Mouse (Mus musculus) adrenal gland, postnatal 14 days (tissue): ENCODE measurements at regions not wholly inside any gene's neighbourhood (a gene's known extent, or its start where the extent isn't known, plus 50 kb on each side); places are given as distances from the start of the nearest gene placed in this dataset.

ENCODE experiments used
- DNase-seq: peaks from one replicate; pipeline ENCODE4 v3.0.0; 2021; ENCODE audit warnings: mixed read lengths

GRCm38 (mm10) chr11:38886466-38886865, 1650.7 kb upstream of the Tenm2 start:
- no peak for DNase-seq

GRCm38 (mm10) chr11:38861622-38862345, 1626.0 kb upstream of the Tenm2 start:
- DNase-seq = no peak

- no peak for DNase-seq
Measured at GRCm38 (mm10) chr11:38856645-38857044, 1620.9 kb upstream of the Tenm2 start.

- no peak for DNase-seq
Measured at GRCm38 (mm10) chr11:38829148-38829547, 1593.4 kb upstream of the Tenm2 start.

GRCm38 (mm10) chr11:38828375-38828774, 1592.6 kb upstream of the Tenm2 start:
- DNase-seq = no peak

- DNase-seq = no peak
Measured at GRCm38 (mm10) chr11:38825172-38825753, 1589.5 kb upstream of the Tenm2 start.

GRCm38 (mm10) chr11:38818141-38818540, 1582.4 kb upstream of the Tenm2 start:
- no peak for DNase-seq

- DNase-seq = no peak
Measured at GRCm38 (mm10) chr11:38783548-38783947, 1547.8 kb upstream of the Tenm2 start.

- no peak for DNase-seq
Measured at GRCm38 (mm10) chr11:38779585-38779984, 1543.8 kb upstream of the Tenm2 start.

GRCm38 (mm10) chr11:38762241-38762640, 1526.5 kb upstream of the Tenm2 start:
- DNase-seq = no peak

- DNase-seq = peak; percentile 38
Measured at GRCm38 (mm10) chr11:38747549-38747948, 1511.8 kb upstream of the Tenm2 start.

GRCm38 (mm10) chr11:38729101-38729500, 1493.3 kb upstream of the Tenm2 start:
- no peak for DNase-seq

GRCm38 (mm10) chr11:38715697-38716096, 1479.9 kb upstream of the Tenm2 start:
- no peak for DNase-seq

- no peak for DNase-seq
Measured at GRCm38 (mm10) chr11:38681264-38681663, 1445.5 kb upstream of the Tenm2 start.

- no peak for DNase-seq
Measured at GRCm38 (mm10) chr11:38673367-38674056, 1437.7 kb upstream of the Tenm2 start.
